Mouse (Mus musculus): ENCODE measurements around the gene Fcor.

The Fcor gene

GRCm38 (mm10) chr8:3678831-3679230 lies 6.7 kb upstream of the Fcor start:
- in situ Hi-C loops (cut with MboI; ENCODE audit: low pct_unique_long_range_greater_than_20kb in 1 of 2, low sequenced_read_pairs in 2 of 2, unreplicated experiment in 1 of 2) = no loop called here

- in situ Hi-C loops (cut with MboI; ENCODE audit: low pct_unique_long_range_greater_than_20kb in 1 of 2, low sequenced_read_pairs in 2 of 2, unreplicated experiment in 1 of 2) = no loop called here
These were observed 4.9 kb upstream of the Fcor start for GRCm38 (mm10) chr8:3676993-3677579.

GRCm38 (mm10) chr8:3676131-3676992 lies 4.2 kb upstream of the Fcor start, which contains the start of gene Trappc5:
Trappc5 (plus strand) TSS chr8:3676299.
- in situ Hi-C loops (cut with MboI; ENCODE audit: low pct_unique_long_range_greater_than_20kb in 1 of 2, low sequenced_read_pairs in 2 of 2, unreplicated experiment in 1 of 2) = no loop called here

GRCm38 (mm10) chr8:3674671-3675070 lies 2.5 kb upstream of the Fcor start:
- in situ Hi-C loops (cut with MboI; ENCODE audit: low pct_unique_long_range_greater_than_20kb in 1 of 2, low sequenced_read_pairs in 2 of 2, unreplicated experiment in 1 of 2) = loop anchor here in 1 of 2 experiments (5.0 kb wide), 2 partner anchors 37 to 102 kb away; no protein-coding TSS in a partner anchor

- in situ Hi-C loops (cut with MboI; ENCODE audit: low pct_unique_long_range_greater_than_20kb in 1 of 2, low sequenced_read_pairs in 2 of 2, unreplicated experiment in 1 of 2) = loop anchor here in 1 of 2 experiments (5.0 kb wide), 2 partner anchors 33 to 98 kb away; no protein-coding TSS in a partner anchor
These were observed 1.8 kb downstream of the Fcor start for GRCm38 (mm10) chr8:3670388-3670787.

GRCm38 (mm10) chr8:3665507-3665906 lies 6.7 kb downstream of the Fcor start, which contains the start of gene Mcemp1:
Mcemp1 (plus strand) TSS chr8:3665754.
- in situ Hi-C loops (cut with MboI; ENCODE audit: low pct_unique_long_range_greater_than_20kb in 1 of 2, low sequenced_read_pairs in 2 of 2, unreplicated experiment in 1 of 2) = no loop called here

- in situ Hi-C loops (cut with MboI; ENCODE audit: low pct_unique_long_range_greater_than_20kb in 1 of 2, low sequenced_read_pairs in 2 of 2, unreplicated experiment in 1 of 2) = no loop called here
These were observed 7.8 kb downstream of the Fcor start for GRCm38 (mm10) chr8:3664405-3664804.

- in situ Hi-C loops (cut with MboI; ENCODE audit: low pct_unique_long_range_greater_than_20kb in 1 of 2, low sequenced_read_pairs in 2 of 2, unreplicated experiment in 1 of 2) = no loop called here
These were observed 11.3 kb downstream of the Fcor start for GRCm38 (mm10) chr8:3660889-3661288.

GRCm38 (mm10) chr8:3656725-3657381 lies 15.3 kb downstream of the Fcor start:
- in situ Hi-C loops (cut with MboI; ENCODE audit: low pct_unique_long_range_greater_than_20kb in 1 of 2, low sequenced_read_pairs in 2 of 2, unreplicated experiment in 1 of 2) = no loop called here

- in situ Hi-C loops (cut with MboI; ENCODE audit: low pct_unique_long_range_greater_than_20kb in 1 of 2, low sequenced_read_pairs in 2 of 2, unreplicated experiment in 1 of 2) = no loop called here
These were observed 16.6 kb downstream of the Fcor start, which contains the start of gene Retn for GRCm38 (mm10) chr8:3655526-3655925. Retn (plus strand) TSS chr8:3655770.

GRCm38 (mm10) chr8:3654726-3655508 lies 17.2 kb downstream of the Fcor start:
- in situ Hi-C loops (cut with MboI; ENCODE audit: low pct_unique_long_range_greater_than_20kb in 1 of 2, low sequenced_read_pairs in 2 of 2, unreplicated experiment in 1 of 2) = no loop called here

- in situ Hi-C loops (cut with MboI; ENCODE audit: low pct_unique_long_range_greater_than_20kb in 1 of 2, low sequenced_read_pairs in 2 of 2, unreplicated experiment in 1 of 2) = no loop called here
These were observed 19.3 kb downstream of the Fcor start for GRCm38 (mm10) chr8:3652845-3653244.

- in situ Hi-C loops (cut with MboI; ENCODE audit: low pct_unique_long_range_greater_than_20kb in 1 of 2, low sequenced_read_pairs in 2 of 2, unreplicated experiment in 1 of 2) = no loop called here
These were observed 23.2 kb downstream of the Fcor start for GRCm38 (mm10) chr8:3648990-3649389.

GRCm38 (mm10) chr8:3648268-3648667 lies 23.9 kb downstream of the Fcor start:
- in situ Hi-C loops (cut with MboI; ENCODE audit: low pct_unique_long_range_greater_than_20kb in 1 of 2, low sequenced_read_pairs in 2 of 2, unreplicated experiment in 1 of 2) = no loop called here

GRCm38 (mm10) chr8:3647561-3647960 lies 24.6 kb downstream of the Fcor start:
- in situ Hi-C loops (cut with MboI; ENCODE audit: low pct_unique_long_range_greater_than_20kb in 1 of 2, low sequenced_read_pairs in 2 of 2, unreplicated experiment in 1 of 2) = no loop called here

GRCm38 (mm10) chr8:3646824-3647531 lies 25.2 kb downstream of the Fcor start:
- in situ Hi-C loops (cut with MboI; ENCODE audit: low pct_unique_long_range_greater_than_20kb in 1 of 2, low sequenced_read_pairs in 2 of 2, unreplicated experiment in 1 of 2) = no loop called here

- in situ Hi-C loops (cut with MboI; ENCODE audit: low pct_unique_long_range_greater_than_20kb in 1 of 2, low sequenced_read_pairs in 2 of 2, unreplicated experiment in 1 of 2) = no loop called here
These were observed 26.4 kb downstream of the Fcor start for GRCm38 (mm10) chr8:3645804-3646203.

- in situ Hi-C loops (cut with MboI; ENCODE audit: low pct_unique_long_range_greater_than_20kb in 1 of 2, low sequenced_read_pairs in 2 of 2, unreplicated experiment in 1 of 2) = no loop called here
These were observed 40.7 kb downstream of the Fcor start for GRCm38 (mm10) chr8:3631478-3631875.
